Mouse (Mus musculus) limb, embryonic 13.5 days (tissue): ENCODE measurements at regions not wholly inside any gene's neighbourhood (a gene's known extent, or its start where the extent isn't known, plus 50 kb on each side); places are given as distances from the start of the nearest gene placed in this dataset.
A peak's percentile ranks its signal among the peaks of the same experiment; 100 is the strongest.

Experiments used
- ATAC-seq: fragments of 200-750 bp; cut with Nextera tagmentation; 2 replicates; pipeline ENCODE4 v1.8.0; 2017; ENCODE audit warnings: low read depth, moderate number of reproducible peaks, moderate TSS enrichment; ENCODE audit not compliant: low FRiP score
- H3K27ac ChIP-seq: fragments of 300-500 bp; sonication (generic); 2 replicates; pipeline ENCODE4 v1.5.1; 2015; ENCODE audit warnings: inconsistent platforms, mild to moderate bottlenecking, moderate library complexity
- H3K27me3 ChIP-seq: fragments of 300-500 bp; sonication (generic); 2 replicates; pipeline ENCODE4 v1.6.1; 2015; ENCODE audit warnings: mild to moderate bottlenecking, inconsistent platforms
- H3K36me3 ChIP-seq: fragments of 300-500 bp; sonication (generic); 2 replicates; pipeline ENCODE4 v1.6.1; 2015; ENCODE audit warnings: inconsistent platforms, mild to moderate bottlenecking, moderate library complexity
- H3K4me1 ChIP-seq: fragments of 300-500 bp; sonication (generic); 2 replicates; pipeline ENCODE4 v1.6.1; 2015; ENCODE audit warnings: inconsistent platforms
- H3K4me2 ChIP-seq: fragments of 300-500 bp; sonication (generic); replicated peaks from 2 replicates; pipeline ENCODE4 v1.6.1; 2015; ENCODE audit warnings: inconsistent platforms, mild to moderate bottlenecking, moderate library complexity
- H3K4me3 ChIP-seq: fragments of 300-500 bp; sonication (generic); 2 replicates; pipeline ENCODE4 v1.5.1; 2015; ENCODE audit warnings: moderate library complexity, mild to moderate bottlenecking, inconsistent platforms
- H3K9ac ChIP-seq: fragments of 300-500 bp; sonication (generic); 2 replicates; pipeline ENCODE4 v1.6.1; 2015; ENCODE audit warnings: mild to moderate bottlenecking, inconsistent platforms
- H3K9me3 ChIP-seq: fragments of 300-500 bp; sonication (generic); 2 replicates; pipeline ENCODE4 v1.6.1; 2016; ENCODE audit warnings: inconsistent platforms
- WGBS: fragments of 180-500 bp; shearing (Covaris S2); methylation state at CpG from one replicate; pipeline ENCODE4 v1.1.7; 2015; 5-methylcytosine and 5-hydroxymethylcytosine counted together

DNA sequence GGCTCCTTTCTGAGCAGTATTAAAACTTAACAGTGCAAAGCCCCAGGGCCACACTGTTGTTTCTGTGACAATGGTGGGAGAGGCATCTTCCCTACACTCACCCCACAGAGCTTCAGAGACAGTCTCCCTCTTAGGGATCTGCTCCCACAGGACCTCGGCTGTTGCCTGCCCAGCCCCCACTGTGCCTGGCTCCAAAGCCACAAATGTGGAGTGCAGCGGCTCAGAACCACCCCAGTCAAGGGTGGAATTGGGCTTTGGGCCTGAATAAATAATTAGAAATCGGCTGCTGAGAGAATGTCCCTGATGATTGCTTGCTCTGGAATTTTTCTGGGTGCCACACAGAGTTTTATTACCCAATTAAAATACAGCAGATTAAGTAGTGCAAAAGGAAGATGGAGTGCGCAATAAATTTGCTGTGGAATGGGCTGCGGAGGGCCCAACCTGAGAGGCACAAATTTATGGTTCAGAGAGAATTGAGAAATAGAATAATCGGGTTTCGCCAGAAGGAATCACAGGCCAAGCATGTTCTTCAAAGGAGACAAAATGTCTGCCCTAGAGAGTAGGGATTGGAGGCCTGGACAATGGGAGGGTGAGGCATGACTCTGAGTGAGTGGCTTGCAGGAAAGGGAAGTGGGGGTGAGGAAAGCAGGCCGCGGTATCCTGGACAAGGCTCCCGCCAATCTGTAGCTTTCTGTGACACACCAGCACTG lies 56.4 kb downstream of the Cd24a start:
- WGBS: 50% methylated on average over 10 of the region's 10 CpGs
- Histone ChIP-seq H3K4me3 (no peak overlapping the region), H3K4me1 (peaks cover 27% of the 10 kb centered on the region), H3K27ac (0 out of 2 replicates have a peak overlapping the region, but pooled peaks have one; percentile 39), H3K27me3 (no peaks in the 10 kb centered on the region), H3K4me2 (no peak overlapping the region), H3K9ac (no peak overlapping the region), H3K9me3 (no peaks in the 10 kb centered on the region), H3K36me3 (no peaks in the 10 kb centered on the region)
- ATAC-seq: peak; percentile 57; the same call in 1 of the 2 replicates

DNA sequence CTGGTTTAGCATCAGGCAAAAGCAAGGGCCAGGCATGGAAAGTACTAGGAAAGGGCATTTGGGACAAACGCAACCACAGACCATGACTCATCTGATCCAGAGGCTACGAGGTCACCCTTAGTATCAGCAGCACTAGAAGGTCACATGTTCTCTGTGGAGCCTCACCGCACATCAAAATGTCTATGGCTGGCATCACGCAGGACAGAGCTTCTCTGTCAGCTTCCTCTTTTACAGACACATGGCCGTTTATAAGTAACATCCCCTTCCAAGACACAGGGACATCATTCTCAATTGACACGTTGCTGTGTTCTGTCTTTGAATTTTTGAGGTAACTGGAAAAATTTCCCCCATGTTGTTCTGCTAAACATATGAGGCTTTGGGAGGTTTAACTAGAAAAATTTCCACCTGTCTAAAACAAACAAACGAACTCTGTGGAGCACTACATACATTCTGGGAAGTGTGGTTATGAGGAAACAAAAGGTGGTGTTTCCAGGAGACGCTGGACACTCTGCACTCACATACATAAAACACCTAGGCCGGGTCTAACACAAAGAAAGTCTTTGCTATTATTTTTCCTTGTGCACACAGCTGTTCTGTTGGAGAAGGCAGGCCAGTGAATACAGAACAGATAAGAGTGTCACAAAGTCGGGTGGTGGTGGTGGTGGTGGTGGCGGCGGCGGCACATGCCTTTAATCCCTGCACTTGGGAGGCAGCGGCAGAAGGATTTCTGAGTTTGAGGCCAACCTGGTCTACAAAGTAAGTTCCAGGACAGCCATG lies 63.3 kb downstream of the Cd24a start:
- Histone ChIP-seq H3K9me3 (no peaks in the 10 kb centered on the region), H3K4me3 (no peak overlapping the region)
- ATAC-seq: no peak

DNA sequence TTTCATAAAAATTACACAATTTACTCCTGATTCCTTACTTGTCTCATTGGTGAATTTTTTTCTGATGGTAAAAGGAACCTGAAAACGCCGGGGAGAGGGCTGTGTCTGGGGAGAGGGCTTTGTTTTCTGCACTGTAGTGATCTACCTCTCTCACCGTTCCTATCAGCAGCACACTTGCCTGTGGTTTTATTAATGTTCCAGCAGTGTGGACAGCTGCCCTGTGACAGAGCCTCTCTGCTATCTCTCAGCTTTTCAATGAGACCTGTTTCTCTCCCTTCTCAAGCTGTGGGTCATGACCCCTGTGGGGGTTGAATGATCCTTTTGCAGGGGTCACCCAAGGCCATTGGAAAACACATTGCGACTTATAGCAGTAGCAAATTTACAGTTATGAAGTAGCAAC lies 68.2 kb downstream of the Cd24a start:
- H3K4me3 ChIP-seq: no peak overlapping the region
- H3K27ac ChIP-seq: no peak overlapping the region
- H3K27me3 ChIP-seq: no peaks in the 10 kb centered on the region
- no peaks in the 10 kb centered on the region for H3K36me3 ChIP-seq
- ATAC-seq: no peak; the same call in 1 of the 2 replicates
- no peak overlapping the region for H3K9ac ChIP-seq
- 68% methylated on average over 4 of the region's 4 CpGs for WGBS
- no peaks in the 10 kb centered on the region for H3K9me3 ChIP-seq
- H3K4me2 ChIP-seq: no peak overlapping the region
- peaks cover 6% of the 10 kb centered on the region; the same call in 1 of the 2 replicates for H3K4me1 ChIP-seq

More for the DNA sequence above, 63.3 kb downstream of the Cd24a start:
- no peaks in the 10 kb centered on the region for H3K27me3 ChIP-seq
- H3K9ac ChIP-seq: no peak overlapping the region
- no peak overlapping the region for H3K4me2 ChIP-seq
- no peaks in the 10 kb centered on the region for H3K36me3 ChIP-seq
- H3K27ac ChIP-seq: no peak overlapping the region
- 77% methylated on average over 14 of the region's 14 CpGs for WGBS
- H3K4me1 ChIP-seq: no peaks in the 10 kb centered on the region

DNA sequence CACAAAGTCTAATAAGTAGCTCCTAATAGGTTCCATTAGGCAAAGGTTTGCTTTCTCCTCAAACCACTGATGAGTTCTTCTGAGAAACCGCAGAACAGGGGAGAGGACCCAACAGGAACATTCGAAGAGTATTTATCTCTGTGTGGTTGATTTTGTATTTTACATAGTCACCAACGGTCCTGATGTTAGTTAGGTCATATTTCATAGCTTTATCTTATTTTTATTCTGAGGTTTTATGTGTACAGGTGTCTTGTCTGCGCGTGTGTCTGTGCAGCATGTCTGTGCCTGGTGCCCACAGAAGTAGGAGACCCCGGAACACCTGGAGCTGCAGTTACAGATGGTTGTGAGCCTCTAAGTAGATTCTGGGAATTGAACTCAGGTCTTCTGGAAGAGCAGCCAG lies 68.9 kb downstream of the Cd24a start:
- WGBS: 80% methylated on average over 6 of the region's 6 CpGs
- Histone ChIP-seq H3K27ac (no peak overlapping the region), H3K27me3 (no peaks in the 10 kb centered on the region), H3K4me3 (no peak overlapping the region), H3K4me1 (peaks cover 6% of the 10 kb centered on the region; the same call in 1 of the 2 replicates), H3K9me3 (no peaks in the 10 kb centered on the region), H3K9ac (no peak overlapping the region), H3K4me2 (no peak overlapping the region), H3K36me3 (no peaks in the 10 kb centered on the region)
- no peak for ATAC-seq

DNA sequence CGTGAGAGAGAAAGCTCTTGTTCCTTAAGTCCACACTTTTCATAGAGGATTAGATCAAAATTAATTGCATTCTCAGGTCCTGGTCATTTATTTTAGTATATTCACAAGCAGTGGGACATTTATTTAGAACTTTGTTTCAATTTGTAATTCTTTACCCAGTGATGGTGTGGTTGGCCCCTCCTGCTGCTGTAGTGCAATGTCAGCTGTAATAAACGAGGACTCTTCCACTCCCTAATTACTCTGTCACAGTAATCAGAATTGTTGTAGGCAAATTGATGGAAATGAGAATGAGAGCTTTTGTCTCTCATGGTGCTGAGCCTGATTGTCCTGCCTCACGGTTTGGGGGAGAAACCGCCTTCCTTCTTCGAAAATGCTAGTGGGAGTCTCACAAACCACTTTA lies 70.1 kb downstream of the Cd24a start:
- Histone ChIP-seq H3K4me1 (peaks cover 6% of the 10 kb centered on the region; the same call in 1 of the 2 replicates), H3K4me2 (no peak overlapping the region), H3K36me3 (no peaks in the 10 kb centered on the region), H3K4me3 (no peak overlapping the region), H3K27ac (no peak overlapping the region), H3K9me3 (no peaks in the 10 kb centered on the region), H3K27me3 (no peaks in the 10 kb centered on the region), H3K9ac (no peak overlapping the region)
- 65% methylated on average over 5 of the region's 5 CpGs for WGBS
- ATAC-seq: no peak

DNA sequence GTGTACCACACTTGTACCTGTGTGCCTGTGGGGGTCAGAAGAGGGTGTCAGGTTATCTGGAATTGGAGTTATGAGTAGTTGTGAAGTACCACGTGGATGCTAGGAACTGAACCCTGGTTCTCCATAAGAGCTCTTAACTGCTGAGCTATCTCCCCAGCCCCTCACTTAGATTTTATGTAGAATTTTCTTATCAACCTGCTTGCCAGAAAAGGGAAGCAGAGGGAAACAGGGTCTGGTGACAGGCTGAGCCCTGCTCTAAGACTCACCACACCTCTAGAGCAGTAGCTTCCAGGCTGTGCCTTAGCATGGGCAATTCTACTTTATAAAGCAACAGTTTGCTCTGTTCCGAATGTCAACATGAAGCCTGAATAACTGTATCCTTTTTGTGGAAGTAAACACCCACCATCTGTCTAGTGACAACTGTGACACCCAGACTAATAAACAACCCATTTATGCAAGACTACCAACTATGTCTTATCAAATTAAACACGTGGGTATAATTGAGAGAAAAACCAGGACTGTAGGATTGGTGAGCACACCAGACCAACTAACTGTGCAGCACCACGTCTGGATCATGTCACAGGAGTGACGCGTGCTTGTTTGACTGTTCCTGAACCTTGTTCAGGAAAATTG lies 70.8 kb downstream of the Cd24a start:
- no peak overlapping the region for H3K4me2 ChIP-seq
- H3K4me3 ChIP-seq: no peak overlapping the region
- no peaks in the 10 kb centered on the region for H3K9me3 ChIP-seq
- no peak for ATAC-seq
- WGBS: 57% methylated on average over 6 of the region's 6 CpGs
- H3K9ac ChIP-seq: no peak overlapping the region
- no peak overlapping the region for H3K27ac ChIP-seq
- H3K36me3 ChIP-seq: no peaks in the 10 kb centered on the region
- no peaks in the 10 kb centered on the region for H3K27me3 ChIP-seq
- peaks cover 6% of the 10 kb centered on the region; the same call in 1 of the 2 replicates for H3K4me1 ChIP-seq

DNA sequence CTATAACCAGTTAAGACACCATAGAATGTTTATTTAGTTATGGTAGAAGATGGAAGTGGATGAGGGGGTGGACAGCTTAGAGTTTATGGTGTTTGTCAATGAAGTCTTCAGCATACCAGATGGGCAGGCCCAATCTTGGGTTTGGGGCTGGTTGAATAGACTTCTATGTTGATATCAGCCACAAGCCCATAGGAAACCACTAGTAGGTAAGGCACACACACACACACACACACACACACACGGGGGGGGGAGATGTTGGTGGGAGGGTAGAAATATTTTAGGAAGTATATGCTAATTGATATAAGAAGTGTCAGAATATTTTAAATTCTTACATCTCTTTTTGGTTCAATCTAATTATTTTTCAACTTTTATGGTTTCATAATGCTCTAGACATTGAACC lies 72.4 kb downstream of the Cd24a start:
- Histone ChIP-seq H3K27ac (no peak overlapping the region), H3K9ac (no peak overlapping the region), H3K4me3 (no peak overlapping the region), H3K36me3 (no peaks in the 10 kb centered on the region), H3K4me1 (peaks cover 11% of the 10 kb centered on the region), H3K27me3 (no peaks in the 10 kb centered on the region), H3K4me2 (no peak overlapping the region), H3K9me3 (no peaks in the 10 kb centered on the region)
- 95% methylated on average over 1 of the region's 1 CpGs for WGBS
- ATAC-seq: no peak

DNA sequence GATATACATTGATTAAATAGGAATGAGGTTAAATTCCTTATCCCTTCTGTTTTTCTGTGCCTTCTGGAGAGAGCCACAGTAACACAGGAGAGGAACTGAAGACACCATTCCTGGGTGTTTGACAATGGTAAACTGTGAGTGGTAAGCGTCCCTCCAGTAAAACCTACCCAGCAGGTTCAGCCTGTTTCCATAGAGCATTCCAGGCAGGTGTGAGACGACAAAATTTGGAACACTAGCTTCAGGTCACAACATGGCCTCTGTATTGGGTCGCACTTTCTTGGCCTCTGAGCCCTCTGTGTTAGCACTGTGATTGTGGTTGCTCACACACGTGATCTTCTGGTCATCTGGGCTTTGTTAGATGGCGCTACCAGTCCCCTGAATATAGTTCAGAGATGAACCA lies 73.4 kb downstream of the Cd24a start:
- no peak overlapping the region for H3K4me3 ChIP-seq
- H3K4me2 ChIP-seq: no peak overlapping the region
- no peak overlapping the region for H3K27ac ChIP-seq
- no peak overlapping the region for H3K9ac ChIP-seq
- H3K9me3 ChIP-seq: no peaks in the 10 kb centered on the region
- peaks cover 15% of the 10 kb centered on the region for H3K4me1 ChIP-seq
- ATAC-seq: no peak
- H3K27me3 ChIP-seq: no peaks in the 10 kb centered on the region
- no peaks in the 10 kb centered on the region for H3K36me3 ChIP-seq
- 75% methylated on average over 5 of the region's 5 CpGs for WGBS

DNA sequence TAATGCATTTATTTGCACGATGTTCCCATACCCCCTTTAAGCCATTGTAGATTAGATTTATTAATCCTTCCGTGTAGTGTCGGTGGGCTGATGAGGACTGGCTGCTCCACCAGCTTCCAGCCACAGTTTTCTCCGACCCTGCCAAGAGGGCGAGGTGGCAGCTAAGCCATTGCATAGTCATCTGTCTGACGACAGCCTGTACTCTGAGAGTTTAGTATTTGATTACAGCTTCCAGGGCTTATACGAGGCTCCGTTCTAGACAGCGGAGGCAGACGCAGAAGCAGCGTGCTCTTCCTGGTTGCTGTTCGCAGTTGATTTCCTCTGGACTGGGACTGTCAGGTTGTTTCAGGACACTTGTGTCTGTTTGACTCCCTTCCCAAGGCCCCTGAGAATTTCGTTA lies 73.8 kb downstream of the Cd24a start:
- Histone ChIP-seq H3K27me3 (no peaks in the 10 kb centered on the region), H3K9ac (no peak overlapping the region), H3K4me2 (no peak overlapping the region), H3K36me3 (no peaks in the 10 kb centered on the region), H3K9me3 (no peaks in the 10 kb centered on the region), H3K4me3 (no peak overlapping the region), H3K4me1 (peaks cover 15% of the 10 kb centered on the region), H3K27ac (no peak overlapping the region)
- ATAC-seq: no peak
- WGBS: 77% methylated on average over 13 of the region's 13 CpGs

DNA sequence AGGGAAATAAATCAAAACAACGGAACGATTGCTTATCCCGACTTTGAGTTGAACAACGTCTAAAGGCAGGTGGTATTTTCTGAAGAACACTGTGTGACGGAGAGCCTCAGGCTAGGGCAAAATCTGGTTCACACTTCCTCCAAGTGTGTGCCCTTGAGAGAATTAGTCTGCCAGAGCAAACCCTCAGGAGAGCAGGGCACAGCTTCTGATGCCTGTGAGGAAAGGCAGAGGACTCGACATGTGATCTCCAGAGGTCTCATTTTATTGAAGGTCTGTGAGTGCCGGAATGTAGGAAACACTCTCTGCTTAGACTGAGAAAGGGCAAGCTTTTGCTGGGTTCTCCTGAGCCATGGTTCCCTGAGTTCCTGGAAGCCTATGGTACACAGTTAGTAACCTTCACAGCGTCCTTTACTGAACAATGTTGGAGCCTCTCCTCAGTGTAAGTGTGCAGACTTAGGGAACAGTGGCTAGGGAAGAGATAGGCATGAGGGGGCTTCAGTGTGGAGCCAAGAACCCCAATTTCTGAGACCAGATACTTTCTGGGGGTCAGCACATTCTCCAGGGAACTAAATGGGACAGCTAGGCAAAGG lies 77.1 kb downstream of the Cd24a start:
- Histone ChIP-seq H3K4me3 (no peak overlapping the region), H3K9me3 (0 out of 2 replicates have a peak, but pooled peaks cover 2% of the 10 kb centered on the region), H3K4me1 (peaks cover 9% of the 10 kb centered on the region), H3K4me2 (no peak overlapping the region), H3K36me3 (no peaks in the 10 kb centered on the region), H3K27me3 (no peaks in the 10 kb centered on the region), H3K9ac (no peak overlapping the region), H3K27ac (no peak overlapping the region)
- WGBS: 33% methylated on average over 8 of the region's 8 CpGs
- ATAC-seq: no peak

DNA sequence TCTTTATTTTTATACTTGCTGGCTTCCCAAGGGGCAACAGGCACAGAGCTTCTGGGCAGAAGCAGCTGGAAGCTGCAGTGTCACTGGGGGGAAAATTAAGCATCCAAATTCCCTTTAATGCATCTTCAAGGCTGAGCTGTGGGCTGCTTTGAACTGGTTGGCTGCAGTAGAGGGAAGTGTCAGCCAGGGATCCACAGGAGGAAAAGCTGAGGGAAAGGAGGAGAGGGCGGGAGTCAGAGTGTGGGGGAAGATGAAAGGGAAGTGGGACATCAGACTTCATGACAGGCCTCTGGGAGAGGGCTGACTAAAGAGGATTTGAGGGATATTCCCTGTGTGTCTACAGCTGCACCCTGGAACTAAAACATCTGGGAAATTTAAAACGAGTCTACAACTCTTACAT lies 77.6 kb downstream of the Cd24a start:
- Histone ChIP-seq H3K27me3 (no peaks in the 10 kb centered on the region), H3K36me3 (no peaks in the 10 kb centered on the region), H3K9me3 (0 out of 2 replicates have a peak, but pooled peaks cover 2% of the 10 kb centered on the region), H3K4me1 (peaks cover 9% of the 10 kb centered on the region), H3K27ac (no peak overlapping the region), H3K9ac (no peak overlapping the region), H3K4me3 (no peak overlapping the region), H3K4me2 (no peak overlapping the region)
- ATAC-seq: no peak
- 36% methylated on average over 2 of the region's 2 CpGs for WGBS

DNA sequence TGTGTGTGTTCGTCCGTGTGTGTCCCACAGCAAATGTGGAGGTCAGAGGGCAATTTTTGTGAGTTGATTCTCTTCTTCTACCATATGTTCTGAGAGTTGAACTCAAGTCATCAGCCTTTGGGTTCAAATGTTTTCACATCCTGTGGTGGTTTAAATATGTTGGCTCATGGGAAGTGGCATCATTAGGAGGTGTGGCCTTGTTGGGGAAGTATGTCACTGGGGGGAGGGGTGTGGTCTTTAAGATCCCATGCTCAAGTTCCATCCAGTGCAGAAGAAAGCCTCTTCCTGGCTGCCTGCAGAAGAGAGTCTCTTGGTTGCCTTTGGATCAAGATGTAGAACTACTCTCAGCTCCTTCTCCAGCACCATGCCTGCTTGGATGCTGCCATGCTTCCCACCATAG lies 78.1 kb downstream of the Cd24a start:
- Histone ChIP-seq H3K36me3 (no peaks in the 10 kb centered on the region), H3K9ac (no peak overlapping the region), H3K4me3 (no peak overlapping the region), H3K27me3 (no peaks in the 10 kb centered on the region), H3K4me2 (no peak overlapping the region), H3K27ac (no peak overlapping the region), H3K4me1 (peaks cover 9% of the 10 kb centered on the region), H3K9me3 (0 out of 2 replicates have a peak, but pooled peaks cover 2% of the 10 kb centered on the region)
- 73% methylated on average over 2 of the region's 2 CpGs for WGBS
- no peak for ATAC-seq
